Mouse (Mus musculus) layer of hippocampus, postnatal 36 days (tissue): ENCODE measurements around the gene Abcc12. TPM values are rescaled to one million over a fixed set of nuclear protein-coding genes. Genes with fewer than 3 reads are reported as not detected.

Source experiments
- DNase-seq, 2 experiments: peaks; one replicate each; pipeline ENCODE4 v3.0.0; 2022
- total RNA-seq, 2 experiments: library from RNA; stranded (reverse); gene quantifications; 2 replicates each; pipeline ENCODE4 v1.2.3; 2021

Gene Abcc12
- total RNA-seq, 2 experiments from 2014 or later, result 0.40 to 0.53 TPM

- peak; percentile 64 to 74 for DNase-seq
These were observed 2.4 kb downstream of the Abcc12 start for GRCm38 (mm10) chr8:86578076-86578475.

- DNase-seq, result no peak
These were observed 2.9 kb downstream of the Abcc12 start for GRCm38 (mm10) chr8:86577547-86577946.

- DNase-seq, result no peak
These were observed 16.8 kb downstream of the Abcc12 start for GRCm38 (mm10) chr8:86563674-86564073.

- no peak for DNase-seq
These were observed 18.7 kb downstream of the Abcc12 start for GRCm38 (mm10) chr8:86561737-86562136.

- no peak for DNase-seq
These were observed 19.8 kb downstream of the Abcc12 start for GRCm38 (mm10) chr8:86560688-86561065.

GRCm38 (mm10) chr8:86559947-86560687, 20.4 kb downstream of the Abcc12 start:
- no peak for DNase-seq

- DNase-seq, result no peak
These were observed 23.1 kb downstream of the Abcc12 start for GRCm38 (mm10) chr8:86557186-86558045.

GRCm38 (mm10) chr8:86555564-86555963, 24.9 kb downstream of the Abcc12 start:
- DNase-seq, result no peak

- no peak for DNase-seq
These were observed 26.1 kb downstream of the Abcc12 start for GRCm38 (mm10) chr8:86554220-86554891.

- DNase-seq, result no peak
These were observed 30.0 kb downstream of the Abcc12 start for GRCm38 (mm10) chr8:86550516-86550915.

GRCm38 (mm10) chr8:86546001-86546400, 34.5 kb downstream of the Abcc12 start:
- no peak for DNase-seq

- DNase-seq, result no peak
These were observed 39.6 kb downstream of the Abcc12 start for GRCm38 (mm10) chr8:86540906-86541305.

- no peak for DNase-seq
These were observed 40.1 kb downstream of the Abcc12 start for GRCm38 (mm10) chr8:86540376-86540775.

GRCm38 (mm10) chr8:86536663-86536987, 43.9 kb downstream of the Abcc12 start:
- no peak for DNase-seq

- DNase-seq, result peak; percentile 42 to 56
These were observed 44.5 kb downstream of the Abcc12 start for GRCm38 (mm10) chr8:86535791-86536662.

GRCm38 (mm10) chr8:86535068-86535560, 45.4 kb downstream of the Abcc12 start:
- DNase-seq, result no peak

GRCm38 (mm10) chr8:86529714-86530113, 50.8 kb downstream of the Abcc12 start:
- no peak for DNase-seq

- DNase-seq, result no peak
These were observed 53.0 kb downstream of the Abcc12 start for GRCm38 (mm10) chr8:86527336-86528029.

GRCm38 (mm10) chr8:86526808-86527207, 53.7 kb downstream of the Abcc12 start:
- DNase-seq, result no peak

GRCm38 (mm10) chr8:86514203-86514602, 66.3 kb downstream of the Abcc12 start:
- DNase-seq, result no peak

GRCm38 (mm10) chr8:86512886-86513285, 67.6 kb downstream of the Abcc12 start:
- DNase-seq, result no peak
